Mouse (Mus musculus): Measurements from ENCODE around the gene Rflna. TPM values are rescaled to one million over a fixed set of nuclear protein-coding genes. Genes with fewer than 3 reads are reported as not detected.

Gene Rflna
- polyA plus RNA-seq, 1 experiment from 2014 or later: 6.3 TPM

DNA sequence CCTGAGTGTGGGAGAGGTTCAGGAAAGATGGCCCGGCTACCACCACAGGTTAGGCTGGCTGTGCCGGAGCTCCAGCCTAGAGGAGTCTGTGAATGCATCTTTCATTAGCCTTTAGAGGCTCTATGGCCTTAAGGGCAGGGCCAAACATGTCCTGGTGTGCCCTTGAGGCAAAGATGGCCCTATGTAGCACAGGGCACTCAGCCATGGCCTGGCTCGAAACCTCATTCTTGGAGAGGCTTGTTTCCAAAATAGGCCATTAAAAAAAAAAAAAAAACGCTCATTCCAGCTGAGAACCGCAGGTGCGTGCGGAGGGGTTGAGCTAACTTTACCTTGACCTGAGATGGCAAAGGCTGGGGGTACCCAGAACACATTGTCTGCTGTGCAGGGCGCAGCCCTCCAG is 8.6 kb downstream of the Rflna start:
- ATAC-seq (ENCODE audit: low FRiP score, low read depth): no peak
- H3K4me1 ChIP-seq: peaks cover 5% of the 10 kb centered on the region
- WGBS: 93% methylated on average over 8 of the region's 8 CpGs
- no peak overlapping the region for H3K4me3 ChIP-seq
- no peak overlapping the region for H3K4me2 ChIP-seq (replicated peaks)
- no peaks in the 10 kb centered on the region for H3K27me3 ChIP-seq (replicated peaks)
- no peaks in the 10 kb centered on the region for H3K9me3 ChIP-seq
- peaks cover 44% of the 10 kb centered on the region for H3K36me3 ChIP-seq
- no peak overlapping the region for H3K27ac ChIP-seq
- no peak overlapping the region for H3K9ac ChIP-seq

DNA sequence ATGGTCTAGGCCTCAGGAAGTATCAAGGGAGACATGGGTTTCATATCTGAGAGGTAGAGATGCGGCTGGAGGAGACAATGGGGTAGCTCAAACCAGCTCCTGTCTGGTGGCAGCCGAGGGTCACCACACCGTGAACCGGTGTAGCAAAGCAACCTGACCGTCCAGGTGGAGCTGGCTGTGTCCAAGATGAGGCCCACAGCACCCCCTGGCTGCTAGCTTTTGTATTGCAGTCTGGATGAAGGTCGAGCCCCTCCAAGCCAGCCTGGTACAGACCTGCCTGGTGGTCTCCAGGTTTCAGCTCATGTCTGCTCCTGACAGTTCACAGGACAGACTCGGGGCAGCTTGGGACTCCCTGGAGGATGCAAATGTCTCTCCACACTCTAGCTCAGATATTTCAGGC is 11.5 kb downstream of the Rflna start:
- H3K36me3 ChIP-seq: peaks cover 67% of the 10 kb centered on the region
- no peak overlapping the region for H3K4me2 ChIP-seq (replicated peaks)
- no peaks in the 10 kb centered on the region for H3K27me3 ChIP-seq (replicated peaks)
- H3K9me3 ChIP-seq: no peaks in the 10 kb centered on the region
- no peak for ATAC-seq (ENCODE audit: low FRiP score, low read depth)
- H3K9ac ChIP-seq: no peak overlapping the region
- H3K27ac ChIP-seq: no peak overlapping the region
- 66% methylated on average over 7 of the region's 7 CpGs for WGBS
- H3K4me1 ChIP-seq: no peaks in the 10 kb centered on the region
- no peak overlapping the region for H3K4me3 ChIP-seq

DNA sequence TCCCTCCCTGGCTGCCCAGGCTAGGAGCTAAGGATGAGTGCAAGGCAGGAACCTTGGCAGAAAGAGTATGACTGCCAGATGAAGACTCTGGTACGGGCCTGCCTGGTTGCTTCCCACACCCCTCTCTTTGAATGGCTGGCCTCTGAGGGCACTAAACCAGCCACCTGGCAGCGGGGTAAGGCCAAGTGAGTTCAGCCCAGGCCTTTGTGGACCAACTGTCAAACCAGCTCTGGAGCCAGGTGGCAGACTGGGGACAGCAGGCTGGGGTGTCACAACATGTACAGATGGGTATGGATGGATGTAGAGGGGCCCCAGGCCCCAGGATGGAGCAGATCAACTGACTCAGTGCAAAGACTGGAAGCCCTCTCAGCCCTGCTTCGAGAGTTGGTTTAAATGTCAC is 12.0 kb downstream of the Rflna start:
- Histone ChIP-seq H3K4me3 (no peak overlapping the region), H3K9me3 (no peaks in the 10 kb centered on the region), H3K27me3 (replicated peaks) (no peaks in the 10 kb centered on the region), H3K4me1 (no peaks in the 10 kb centered on the region), H3K27ac (no peak overlapping the region), H3K36me3 (peaks cover 68% of the 10 kb centered on the region), H3K4me2 (replicated peaks) (no peak overlapping the region), H3K9ac (no peak overlapping the region)
- WGBS: 81% methylated on average over 3 of the region's 3 CpGs
- no peak for ATAC-seq (ENCODE audit: low FRiP score, low read depth)

DNA sequence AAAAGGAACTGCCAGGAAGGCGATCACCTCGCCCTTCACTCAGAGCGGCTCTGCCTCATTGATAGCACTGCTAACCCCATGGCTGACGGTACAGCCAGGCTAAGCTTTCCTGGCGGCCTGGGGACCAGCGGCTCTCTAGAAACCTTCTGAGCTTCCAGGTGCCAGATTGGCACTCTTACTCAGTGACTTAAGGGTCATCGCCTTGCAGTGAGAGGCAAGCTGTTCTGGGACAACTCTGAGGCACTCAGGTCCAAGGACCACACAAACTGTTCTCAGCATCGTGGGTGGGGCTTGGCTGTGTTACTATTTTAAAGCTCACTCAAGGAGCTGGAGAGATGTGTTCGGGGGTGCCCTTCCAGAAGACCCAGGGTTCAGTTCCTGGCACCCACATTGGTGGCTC is 12.6 kb downstream of the Rflna start:
- ATAC-seq (ENCODE audit: low FRiP score, low read depth): no peak
- H3K4me2 ChIP-seq (replicated peaks): no peak overlapping the region
- no peak overlapping the region for H3K27ac ChIP-seq
- H3K9ac ChIP-seq: no peak overlapping the region
- H3K4me3 ChIP-seq: no peak overlapping the region
- 87% methylated on average over 9 of the region's 9 CpGs for WGBS
- no peaks in the 10 kb centered on the region for H3K4me1 ChIP-seq
- peaks cover 69% of the 10 kb centered on the region for H3K36me3 ChIP-seq
- H3K27me3 ChIP-seq (replicated peaks): no peaks in the 10 kb centered on the region
- H3K9me3 ChIP-seq: no peaks in the 10 kb centered on the region

DNA sequence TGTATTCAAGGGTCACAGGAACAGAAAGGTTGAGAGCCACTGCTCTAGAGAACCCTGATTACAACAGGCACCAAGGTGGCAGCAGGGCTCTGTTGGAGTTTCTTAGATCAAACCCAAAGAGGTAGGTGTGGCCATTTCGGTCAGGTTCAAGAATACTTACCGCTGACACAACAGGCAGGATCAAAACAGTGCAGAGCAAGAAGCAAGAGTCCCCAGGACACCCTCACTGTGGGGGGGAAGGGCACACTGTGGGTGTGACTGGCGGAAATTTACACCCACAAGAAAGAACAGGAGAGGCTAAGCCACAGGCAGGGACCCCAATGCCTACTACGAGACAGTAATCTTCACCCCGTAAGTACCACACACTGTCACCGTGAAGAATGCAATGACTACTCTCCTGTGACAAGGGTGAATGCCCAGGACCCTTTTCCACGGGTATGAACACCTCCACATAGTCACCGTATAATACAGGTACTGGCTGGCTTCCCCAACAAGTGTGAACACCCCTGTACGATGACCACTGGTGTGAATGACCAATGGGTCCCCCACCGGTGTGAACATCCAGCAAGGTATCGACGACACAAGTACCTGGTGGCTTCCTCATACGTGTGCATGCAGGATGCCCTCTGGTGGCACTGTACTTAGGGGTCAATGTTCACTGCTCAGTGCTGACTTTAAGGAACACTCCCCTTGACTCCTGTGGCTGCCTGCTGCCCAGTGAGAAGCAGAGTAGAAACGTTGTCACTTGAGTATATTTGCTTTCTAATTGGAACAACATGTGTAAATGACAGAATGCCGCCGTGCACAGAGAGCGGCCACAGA is 13.6 kb downstream of the Rflna start:
- H3K36me3 ChIP-seq: peaks cover 79% of the 10 kb centered on the region

DNA sequence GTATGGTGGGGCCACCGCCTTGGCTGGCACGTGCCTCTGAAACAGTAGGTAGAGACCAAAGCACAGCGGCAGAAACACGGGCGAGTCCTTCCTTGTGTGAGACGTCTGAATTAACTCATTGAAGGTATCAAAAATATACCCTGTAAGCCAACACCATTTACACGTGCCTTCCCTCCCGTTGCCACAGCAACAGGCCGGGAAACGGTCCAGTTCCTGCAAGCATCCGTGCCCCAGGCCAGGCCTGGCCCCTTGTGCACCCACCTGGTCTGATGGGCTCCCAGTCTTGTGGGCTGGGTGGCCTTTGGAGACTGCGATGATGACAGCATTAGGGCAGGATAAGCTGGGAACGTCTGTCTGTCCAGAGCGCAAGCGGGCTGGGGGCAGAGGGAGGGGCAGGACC is 14.3 kb downstream of the Rflna start:
- H3K4me1 ChIP-seq: no peaks in the 10 kb centered on the region
- ATAC-seq (ENCODE audit: low FRiP score, low read depth): no peak
- no peaks in the 10 kb centered on the region for H3K9me3 ChIP-seq
- 83% methylated on average over 15 of the region's 15 CpGs for WGBS
- no peak overlapping the region for H3K27ac ChIP-seq
- peaks cover 83% of the 10 kb centered on the region for H3K36me3 ChIP-seq
- no peaks in the 10 kb centered on the region for H3K27me3 ChIP-seq (replicated peaks)
- no peak overlapping the region for H3K4me3 ChIP-seq
- no peak overlapping the region for H3K4me2 ChIP-seq (replicated peaks)
- no peak overlapping the region for H3K9ac ChIP-seq

More for the DNA sequence above, 13.6 kb downstream of the Rflna start:
- Histone ChIP-seq H3K4me3 (no peak overlapping the region), H3K4me2 (replicated peaks) (no peak overlapping the region), H3K4me1 (no peaks in the 10 kb centered on the region), H3K27ac (no peak overlapping the region), H3K9ac (no peak overlapping the region), H3K9me3 (no peaks in the 10 kb centered on the region), H3K27me3 (replicated peaks) (no peaks in the 10 kb centered on the region)
- no peak for ATAC-seq (ENCODE audit: low FRiP score, low read depth)
- WGBS: 89% methylated on average over 17 of the region's 17 CpGs

DNA sequence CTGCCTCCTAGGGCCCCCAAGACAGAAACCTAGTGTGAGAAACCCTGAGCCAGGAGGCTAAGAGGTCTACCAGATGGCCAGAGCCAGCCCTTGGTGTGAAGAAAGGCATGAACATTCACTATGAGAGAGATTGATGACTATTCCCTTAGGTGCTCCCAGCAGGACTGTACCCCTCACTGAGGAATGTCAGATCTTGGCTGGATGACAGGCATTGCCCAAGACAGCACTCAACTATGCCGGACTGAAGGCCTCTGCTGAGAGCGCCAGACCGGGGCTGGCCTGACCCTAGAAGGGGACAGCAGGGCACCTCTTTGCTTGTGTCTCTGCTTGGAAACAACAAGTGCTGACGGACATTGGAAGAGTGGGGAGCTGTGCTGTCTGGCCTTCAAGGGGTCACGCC is 16.1 kb downstream of the Rflna start:
- Histone ChIP-seq H3K9ac (no peak overlapping the region), H3K27me3 (replicated peaks) (no peaks in the 10 kb centered on the region), H3K9me3 (no peaks in the 10 kb centered on the region), H3K36me3 (peaks cover 97% of the 10 kb centered on the region), H3K27ac (no peak overlapping the region), H3K4me3 (no peak overlapping the region), H3K4me2 (replicated peaks) (no peak overlapping the region), H3K4me1 (no peaks in the 10 kb centered on the region)
- no peak for ATAC-seq (ENCODE audit: low FRiP score, low read depth)
- WGBS: 90% methylated on average over 5 of the region's 5 CpGs

DNA sequence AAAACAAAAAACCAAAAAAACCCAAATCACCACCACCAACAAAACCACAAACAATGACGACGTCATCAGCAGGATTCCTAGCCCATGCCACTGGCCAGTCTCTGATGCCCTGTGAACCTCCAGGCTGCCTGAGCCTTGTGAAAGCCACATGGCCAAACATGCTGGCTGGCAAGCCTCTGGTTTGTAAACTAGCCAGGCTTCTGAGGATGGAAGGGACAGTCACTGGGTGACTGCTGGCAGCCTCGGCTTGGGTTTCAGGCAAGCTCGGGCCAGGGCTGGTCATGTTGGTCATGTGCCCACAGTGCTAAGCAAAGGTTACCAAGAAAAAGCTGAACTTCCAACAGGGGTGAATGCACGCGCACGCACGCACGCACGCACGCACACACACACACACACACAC is 18.3 kb downstream of the Rflna start:
- H3K36me3 ChIP-seq: peaks cover 98% of the 10 kb centered on the region
- H3K27me3 ChIP-seq (replicated peaks): no peaks in the 10 kb centered on the region
- H3K9ac ChIP-seq: no peak overlapping the region
- no peak for ATAC-seq (ENCODE audit: low FRiP score, low read depth)
- no peaks in the 10 kb centered on the region for H3K4me1 ChIP-seq
- H3K27ac ChIP-seq: no peak overlapping the region
- WGBS: 88% methylated on average over 11 of the region's 11 CpGs
- no peaks in the 10 kb centered on the region for H3K9me3 ChIP-seq
- no peak overlapping the region for H3K4me2 ChIP-seq (replicated peaks)
- no peak overlapping the region for H3K4me3 ChIP-seq

DNA sequence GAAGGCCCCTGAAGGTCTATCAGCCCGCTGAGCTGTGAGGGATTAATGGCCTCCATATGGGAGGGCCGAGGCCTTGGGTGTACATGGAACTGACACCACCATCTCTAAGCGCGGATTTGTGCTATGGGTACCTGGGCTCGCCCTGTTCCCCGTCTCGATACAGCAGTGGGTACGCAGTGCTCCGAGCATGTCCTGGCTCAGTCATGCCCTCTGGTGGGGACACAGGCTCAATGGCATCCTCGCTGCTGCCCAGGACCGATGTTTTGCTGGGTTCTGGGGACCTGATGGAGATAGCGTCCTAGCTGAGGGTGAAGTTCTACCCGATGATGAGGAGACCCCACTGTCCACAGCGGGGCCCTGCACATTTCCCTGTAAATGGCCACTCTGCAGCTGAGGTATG is 21.0 kb downstream of the Rflna start:
- H3K36me3 ChIP-seq: peaks cover 97% of the 10 kb centered on the region
- WGBS: 88% methylated on average over 14 of the region's 14 CpGs
- no peak overlapping the region for H3K9ac ChIP-seq
- no peak overlapping the region for H3K4me3 ChIP-seq
- H3K4me1 ChIP-seq: no peaks in the 10 kb centered on the region
- no peak overlapping the region for H3K27ac ChIP-seq
- no peak overlapping the region for H3K4me2 ChIP-seq (replicated peaks)
- H3K27me3 ChIP-seq (replicated peaks): no peaks in the 10 kb centered on the region
- H3K9me3 ChIP-seq: no peaks in the 10 kb centered on the region
- ATAC-seq (ENCODE audit: low FRiP score, low read depth): no peak

DNA sequence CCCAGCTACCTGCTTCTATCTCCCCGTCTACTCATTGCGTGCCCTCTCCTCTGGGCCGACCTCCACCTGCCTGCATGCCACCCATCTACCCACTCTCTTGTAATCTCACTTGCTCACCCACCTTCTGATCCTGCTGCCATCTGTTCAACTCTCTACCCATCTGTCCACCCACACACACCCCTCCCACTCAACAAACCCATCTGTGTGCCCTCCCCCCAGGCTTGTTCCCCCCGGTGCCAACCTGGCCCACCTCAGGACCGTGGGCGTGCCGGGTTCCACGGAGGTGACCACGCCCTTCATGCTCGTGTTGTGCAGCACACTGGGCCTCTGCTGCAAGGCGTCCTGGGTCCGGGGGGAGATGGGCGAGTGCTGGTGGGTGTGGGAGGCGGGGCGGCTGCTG is 25.4 kb downstream of the Rflna start:
- no peak for ATAC-seq (ENCODE audit: low FRiP score, low read depth)
- peaks cover 98% of the 10 kb centered on the region for H3K36me3 ChIP-seq
- no peaks in the 10 kb centered on the region for H3K27me3 ChIP-seq (replicated peaks)
- H3K9ac ChIP-seq: no peak overlapping the region
- no peaks in the 10 kb centered on the region for H3K4me1 ChIP-seq
- H3K4me3 ChIP-seq: no peak overlapping the region
- H3K27ac ChIP-seq: no peak overlapping the region
- H3K9me3 ChIP-seq: no peaks in the 10 kb centered on the region
- no peak overlapping the region for H3K4me2 ChIP-seq (replicated peaks)
- 96% methylated on average over 15 of the region's 15 CpGs for WGBS

DNA sequence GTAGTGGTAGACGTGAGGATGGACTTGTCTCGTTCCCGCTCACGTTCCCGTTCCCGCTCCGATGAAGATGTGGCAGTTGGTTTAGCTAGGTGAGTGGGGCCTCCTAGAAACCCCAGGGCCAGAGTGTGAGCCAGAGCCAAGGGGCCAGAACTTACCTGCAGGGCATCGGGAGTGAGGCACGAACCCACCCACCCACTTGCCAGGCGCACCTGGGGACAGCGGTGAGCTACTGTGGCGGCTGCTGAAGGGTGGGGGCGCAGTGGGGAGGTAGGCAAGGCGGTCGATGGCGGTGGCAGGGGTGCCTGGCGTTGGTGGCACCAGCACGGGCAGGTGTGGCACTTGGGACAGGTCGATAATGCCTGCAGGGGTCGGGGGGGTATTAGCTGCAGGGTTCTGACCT is 25.9 kb downstream of the Rflna start:
- WGBS: 97% methylated on average over 20 of the region's 20 CpGs

DNA sequence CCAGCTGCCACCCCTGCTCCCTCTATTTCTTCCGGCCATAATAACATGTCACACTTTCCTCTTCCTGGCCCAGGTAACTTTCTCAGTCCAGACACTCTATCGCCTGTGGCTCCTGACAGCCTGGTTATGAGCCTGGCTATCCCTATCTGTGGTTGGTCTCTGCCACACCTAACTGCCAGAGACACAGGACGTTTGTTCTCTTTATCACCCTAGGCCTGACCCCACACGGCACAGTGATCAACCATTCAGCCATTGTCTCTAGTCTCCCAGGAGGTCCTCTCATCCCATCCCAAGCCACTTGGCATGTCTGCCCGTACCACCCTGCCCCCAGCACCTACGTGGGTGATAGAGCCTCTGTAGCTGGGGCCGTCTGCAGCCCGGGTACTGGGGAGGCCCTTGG is 33.5 kb downstream of the Rflna start:
- Histone ChIP-seq H3K27ac (no peak overlapping the region), H3K4me3 (no peak overlapping the region), H3K4me2 (replicated peaks) (no peak overlapping the region), H3K36me3 (peaks cover 98% of the 10 kb centered on the region), H3K4me1 (0 out of 2 replicates have a peak, but pooled peaks cover 5% of the 10 kb centered on the region), H3K27me3 (replicated peaks) (no peaks in the 10 kb centered on the region), H3K9ac (no peak overlapping the region), H3K9me3 (no peaks in the 10 kb centered on the region)
- 85% methylated on average over 8 of the region's 8 CpGs for WGBS
- ATAC-seq (ENCODE audit: low FRiP score, low read depth): no peak

More for the DNA sequence above, 25.9 kb downstream of the Rflna start:
- Histone ChIP-seq H3K36me3 (peaks cover 98% of the 10 kb centered on the region), H3K27ac (no peak overlapping the region), H3K9ac (no peak overlapping the region), H3K4me1 (no peaks in the 10 kb centered on the region), H3K9me3 (no peaks in the 10 kb centered on the region), H3K4me2 (replicated peaks) (no peak overlapping the region), H3K27me3 (replicated peaks) (no peaks in the 10 kb centered on the region), H3K4me3 (no peak overlapping the region)
- no peak for ATAC-seq (ENCODE audit: low FRiP score, low read depth)

DNA sequence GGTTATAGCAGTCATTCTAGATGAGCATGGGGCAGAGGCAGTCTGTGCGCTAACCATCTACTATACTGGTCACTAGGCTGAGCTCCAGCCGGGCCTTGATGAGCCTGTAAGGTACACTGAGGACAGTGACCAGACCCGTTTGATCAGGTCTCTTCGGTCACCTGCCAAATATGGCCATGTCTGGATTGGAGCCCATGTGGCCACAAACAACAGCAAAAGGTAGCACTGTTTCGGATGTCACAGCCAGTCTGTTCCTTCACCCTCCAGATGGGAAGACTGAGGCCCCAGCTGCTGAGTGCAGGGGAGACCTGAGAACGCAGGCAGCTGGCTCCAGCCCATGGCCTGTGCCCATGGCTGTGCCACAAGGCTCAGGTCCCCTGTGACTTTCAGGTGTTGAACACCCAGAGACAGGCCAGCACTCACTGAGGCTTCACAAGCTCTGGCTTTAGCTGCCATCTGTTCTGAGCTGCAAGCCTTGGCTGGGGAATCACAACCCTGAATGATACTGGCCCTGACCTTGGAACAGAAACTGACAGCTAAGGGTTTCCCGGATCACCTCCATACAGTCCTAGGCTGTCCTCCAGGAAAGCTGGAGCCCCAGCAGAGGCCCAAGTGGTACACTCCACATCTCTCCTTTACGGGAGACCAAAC is 36.5 kb downstream of the Rflna start:
- no peaks in the 10 kb centered on the region for H3K27me3 ChIP-seq (replicated peaks)
- ATAC-seq (ENCODE audit: low FRiP score, low read depth): no peak
- WGBS: 97% methylated on average over 8 of the region's 8 CpGs
- H3K4me3 ChIP-seq: no peak overlapping the region
- H3K36me3 ChIP-seq: peaks cover 90% of the 10 kb centered on the region
- H3K4me2 ChIP-seq (replicated peaks): no peak overlapping the region
- peaks cover 10% of the 10 kb centered on the region for H3K4me1 ChIP-seq
- H3K27ac ChIP-seq: no peak overlapping the region
- no peak overlapping the region for H3K9ac ChIP-seq
- H3K9me3 ChIP-seq: no peaks in the 10 kb centered on the region
